Mouse (Mus musculus) monocyte, adult 5-6 weeks (primary cell): ENCODE results near the gene Tbc1d21. TPM values are rescaled to one million over a fixed set of nuclear protein-coding genes. Genes with fewer than 3 reads are reported as not detected.

Experiments
- ATAC-seq: fragments of 153-309, 156-312 bp; replicated peaks from 2 replicates; pipeline ENCODE4 v1.8.0; 2017; ENCODE audit warnings: mild to moderate bottlenecking; ENCODE audit not compliant: low TSS enrichment, insufficient number of reproducible peaks, severe bottlenecking, poor library complexity, low FRiP score
- total RNA-seq: library from RNA; stranded (forward); fragments of 200-1000, 200-491, 200-594 nt; gene quantifications from 3 replicates; pipeline ENCODE4 v1.2.3, GENCODE M21; 2017

The Tbc1d21 gene
- total RNA-seq, 1 experiment from 2014 or later = not detected

GRCm38 (mm10) chr9:58310043-58310660, 60.1 kb downstream of the Tbc1d21 start:
- ATAC-seq = no peak

Other genes with a start within 250 kb of the Tbc1d21 start
- not detected in 3 replicates for gene Islr, start 166.1 kb downstream of the Tbc1d21 start, total RNA-seq
- 0.10 to 0.11 TPM in 2 of 3 replicates, not detected in the other for gene Islr2, start 166.1 kb downstream of the Tbc1d21 start, total RNA-seq
- gene Pml, start 120.7 kb downstream of the Tbc1d21 start, total RNA-seq = 6.6 to 23.5 TPM (median 15.6 TPM) in 3 replicates
- gene Stoml1, start 117.3 kb downstream of the Tbc1d21 start, total RNA-seq = 11.3 to 14.2 TPM (median 13.0 TPM) in 3 replicates
- gene Loxl1, start 57.3 kb downstream of the Tbc1d21 start, total RNA-seq = not detected in 3 replicates
- gene Insyn1, start 118.1 kb upstream of the Tbc1d21 start, total RNA-seq = not detected in 3 replicates
- gene Cd276, start 185.0 kb upstream of the Tbc1d21 start, total RNA-seq = 0.29 to 7.2 TPM (median 0.53 TPM) in 3 replicates
- gene Nptn, start 211.8 kb upstream of the Tbc1d21 start, total RNA-seq = 321 to 443 TPM (median 357 TPM) in 3 replicates